Mouse (Mus musculus) hindbrain, embryonic 11.5 days (tissue): ENCODE data around the gene Ebi3. TPM values are rescaled to one million over a fixed set of nuclear protein-coding genes. Genes with fewer than 3 reads are reported as not detected.

Experiments used
- ATAC-seq: fragments of 200-750 bp; cut with Nextera tagmentation; 2 replicates; pipeline ENCODE4 v1.8.0; 2017; ENCODE audit warnings: mild to moderate bottlenecking, moderate TSS enrichment, moderate library complexity; ENCODE audit not compliant: low FRiP score
- DNase-seq: peaks from one replicate; pipeline ENCODE4 v3.0.0-alpha.2; 2015; ENCODE audit warnings: low spot score
- H3K27ac ChIP-seq: fragments of 300-500 bp; sonication (generic); 2 replicates; pipeline ENCODE4 v1.5.1; 2014; ENCODE audit warnings: mild to moderate bottlenecking, low read depth, low read length
- H3K27me3 ChIP-seq: fragments of 300-500 bp; sonication (generic); 2 replicates; pipeline ENCODE4 v1.6.1; 2014; ENCODE audit warnings: mild to moderate bottlenecking, low read length, moderate library complexity, mixed read lengths; ENCODE audit not compliant: control insufficient read depth, insufficient read depth
- H3K36me3 ChIP-seq: fragments of 300-500 bp; sonication (generic); 2 replicates; pipeline ENCODE4 v1.6.1; 2014; ENCODE audit warnings: mild to moderate bottlenecking, low read length, moderate library complexity, mixed read lengths; ENCODE audit not compliant: control insufficient read depth, insufficient read depth
- H3K4me1 ChIP-seq: fragments of 300-500 bp; sonication (generic); replicated peaks from 2 replicates; pipeline ENCODE4 v1.6.1; 2014; ENCODE audit warnings: low read length, mixed read lengths; ENCODE audit not compliant: control insufficient read depth, insufficient read depth
- H3K4me2 ChIP-seq: fragments of 300-500 bp; sonication (generic); replicated peaks from 2 replicates; pipeline ENCODE4 v1.6.1; 2014; ENCODE audit warnings: mild to moderate bottlenecking, low read depth, low read length
- H3K4me3 ChIP-seq: fragments of 300-500 bp; sonication (generic); 2 replicates; pipeline ENCODE4 v1.5.1; 2014; ENCODE audit warnings: low read depth, low read length
- H3K9ac ChIP-seq: fragments of 300-500 bp; sonication (generic); 2 replicates; pipeline ENCODE4 v1.6.1; 2014; ENCODE audit warnings: low read depth, low read length
- H3K9me3 ChIP-seq: fragments of 300-500 bp; sonication (generic); 2 replicates; pipeline ENCODE4 v1.6.1; 2016; ENCODE audit warnings: low read length; ENCODE audit not compliant: control insufficient read depth
- WGBS: fragments of 180-500 bp; shearing (Covaris S2); extraction: QIAGEN DNeasy Blood & Tissue Kit; methylation state at CpG from one replicate; pipeline ENCODE4 v1.1.7; 2014; 5-methylcytosine and 5-hydroxymethylcytosine counted together
- polyA plus RNA-seq: library from polyadenylated mRNA; unstranded; fragments of >200 nt; fragmentation: Nextera tagmentation; extraction: Ambion mirVana; gene quantifications from 2 replicates; pipeline ENCODE4 v1.2.1, GENCODE M21; 2014

Gene Ebi3
- polyA plus RNA-seq, 1 experiment from 2014 or later: 2.2 TPM

DNA sequence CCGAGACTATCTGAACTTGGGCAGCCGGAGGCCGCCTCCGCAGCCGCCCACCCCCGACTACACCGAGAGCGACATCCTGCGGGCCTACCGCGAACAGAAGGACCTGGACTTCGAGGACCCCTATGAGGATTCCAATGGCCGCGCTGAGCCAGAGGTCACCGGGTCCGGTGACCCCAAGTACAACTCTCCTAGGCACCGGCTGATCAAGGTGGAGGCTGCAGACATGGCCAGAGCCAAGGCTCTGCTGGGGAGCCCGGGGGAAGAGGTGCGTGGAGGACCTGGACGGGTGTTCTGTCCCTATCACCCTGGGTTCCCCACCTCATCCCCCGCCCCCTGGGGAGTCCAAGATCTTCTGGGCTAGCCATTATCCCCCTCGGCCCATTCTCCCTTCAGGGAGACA, 19.0 kb downstream of the Ebi3 start:
- no peak for DNase-seq
- H3K4me3 ChIP-seq: peak overlapping the region; percentile 61
- H3K27me3 ChIP-seq: no peaks in the 10 kb centered on the region
- H3K4me2 ChIP-seq: peak overlapping the region; percentile 55
- peaks cover 13% of the 10 kb centered on the region for H3K4me1 ChIP-seq
- H3K9ac ChIP-seq: peak overlapping the region; percentile 83
- 29% methylated on average over 16 of the region's 22 CpGs for WGBS
- 0 out of 2 replicates have a peak, but pooled peaks cover 2% of the 10 kb centered on the region for H3K36me3 ChIP-seq
- no peak overlapping the region for H3K27ac ChIP-seq
- ATAC-seq: no peak
- no peaks in the 10 kb centered on the region for H3K9me3 ChIP-seq

DNA sequence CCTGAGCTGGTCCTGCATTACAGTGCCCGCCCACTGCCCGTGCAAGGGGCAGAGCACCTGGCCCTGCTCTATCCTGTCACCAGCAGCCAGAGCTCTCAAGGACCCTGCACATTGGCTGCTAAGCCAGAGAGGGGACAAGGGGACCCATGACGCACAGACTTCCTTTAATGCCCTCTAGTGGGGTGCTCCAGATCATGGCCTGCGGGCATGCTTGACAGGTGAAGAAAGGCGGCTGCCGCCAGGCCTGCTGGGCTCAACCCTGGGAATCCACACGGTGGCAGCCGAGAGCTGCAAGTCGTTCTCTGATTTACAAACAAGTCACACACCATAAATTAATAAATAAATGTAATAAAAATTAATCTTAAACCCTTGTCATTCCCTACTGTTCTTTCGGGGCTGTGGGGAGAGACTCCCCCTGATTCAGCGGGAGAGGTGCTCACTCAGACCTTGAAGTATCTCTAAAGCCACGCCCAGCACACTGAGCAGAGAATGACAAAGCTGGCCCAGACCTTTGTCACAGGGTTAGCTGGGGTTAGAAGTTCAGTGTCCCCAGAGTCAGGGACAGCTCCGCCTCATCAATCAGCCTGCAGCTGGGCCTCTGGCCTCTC, 23.9 kb downstream of the Ebi3 start:
- DNase-seq (peak; percentile 84), ATAC-seq (peak; percentile 80)
- Histone ChIP-seq H3K4me2 (no peak overlapping the region), H3K27me3 (no peaks in the 10 kb centered on the region), H3K27ac (peak overlapping the region; percentile 54), H3K4me1 (peaks cover 6% of the 10 kb centered on the region), H3K4me3 (no peak overlapping the region), H3K9me3 (no peaks in the 10 kb centered on the region), H3K36me3 (0 out of 2 replicates have a peak, but pooled peaks cover 2% of the 10 kb centered on the region), H3K9ac (0 out of 2 replicates have a peak overlapping the region, but pooled peaks have one; percentile 24)
- 16% methylated on average over 13 of the region's 13 CpGs for WGBS

DNA sequence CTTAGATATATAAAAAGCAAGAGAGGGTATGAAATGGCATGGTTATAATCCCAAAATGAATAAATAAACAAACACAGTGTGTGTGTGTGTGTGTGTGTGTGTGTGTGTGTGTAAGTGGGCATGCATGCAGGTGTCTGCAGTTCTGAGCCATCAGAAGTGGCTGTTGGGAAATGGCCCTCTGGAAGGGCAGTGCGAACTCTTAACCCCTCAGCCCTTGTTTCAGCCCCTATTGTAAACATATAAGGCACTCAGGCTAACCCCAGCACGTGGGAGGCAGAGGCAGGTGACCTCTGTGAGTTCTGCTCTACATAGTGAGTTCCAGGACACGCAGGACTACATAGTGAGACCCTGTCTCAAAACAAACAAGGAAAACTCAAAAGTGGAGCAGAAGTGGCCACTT, 24.9 kb downstream of the Ebi3 start:
- no peaks in the 10 kb centered on the region for H3K9me3 ChIP-seq
- no peak for ATAC-seq
- H3K4me3 ChIP-seq: no peak overlapping the region
- peaks cover 4% of the 10 kb centered on the region for H3K4me1 ChIP-seq
- DNase-seq: no peak
- H3K9ac ChIP-seq: 0 out of 2 replicates have a peak overlapping the region, but pooled peaks have one; percentile 24
- no peak overlapping the region for H3K27ac ChIP-seq
- 41% methylated on average over 3 of the region's 3 CpGs for WGBS
- no peak overlapping the region for H3K4me2 ChIP-seq
- 0 out of 2 replicates have a peak, but pooled peaks cover 2% of the 10 kb centered on the region for H3K36me3 ChIP-seq
- no peaks in the 10 kb centered on the region for H3K27me3 ChIP-seq

DNA sequence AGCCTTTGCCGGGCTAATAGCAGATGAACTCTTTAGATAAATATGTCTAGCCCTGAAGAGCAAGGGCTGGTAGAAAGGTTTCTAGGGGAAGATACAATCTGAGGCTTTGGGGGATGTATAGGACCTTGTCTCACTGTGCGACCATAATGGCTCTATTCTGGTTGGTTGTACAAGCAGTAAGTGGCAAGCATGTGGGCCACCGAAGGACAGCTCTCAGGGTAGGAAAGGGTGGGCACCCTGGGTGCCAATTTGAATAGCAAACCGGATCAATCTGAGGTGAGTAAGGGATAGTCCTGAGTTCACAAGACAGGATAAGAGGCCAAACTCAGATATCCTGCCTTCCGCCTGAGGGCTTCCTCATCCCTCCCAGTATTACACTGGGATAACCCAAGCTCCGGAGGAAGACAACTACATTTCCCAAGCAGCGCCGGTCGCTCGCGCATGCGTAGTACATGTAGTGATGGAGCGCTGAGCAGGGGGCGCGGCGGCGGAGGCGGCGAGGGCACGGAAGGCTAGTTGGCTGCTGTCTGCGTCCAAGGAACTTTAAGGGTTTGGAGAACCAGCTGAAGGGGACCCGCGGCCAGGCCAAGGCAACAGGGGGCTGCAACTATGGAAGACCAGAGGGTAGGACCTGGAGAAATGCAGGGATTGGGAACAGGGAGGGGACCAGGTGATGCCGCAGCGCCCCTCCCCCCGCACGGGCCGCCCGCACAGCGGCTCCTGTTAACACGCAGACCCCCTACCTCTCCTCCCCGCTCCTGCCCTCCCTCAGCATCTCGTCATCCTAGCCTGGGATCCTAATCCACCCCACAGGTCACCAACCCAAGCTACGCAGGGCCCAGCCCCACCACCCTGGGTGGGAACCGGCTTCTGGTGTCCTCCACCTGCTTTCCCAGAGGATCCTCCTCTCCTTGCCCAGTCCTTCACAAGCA, 33.9 kb downstream of the Ebi3 start, which contains the start of gene Fsd1:
TSS of gene Fsd1 (plus strand) at position 480 of the 932 bp plus-strand sequence.
- H3K9ac ChIP-seq: peak within 1 kb of the TSS; percentile 74
- H3K4me1 ChIP-seq: peaks cover 3% of the 10 kb centered on the region; the same call in 1 of the 2 replicates
- 14% methylated on average over 28 of the region's 35 CpGs for WGBS
- peak within 1 kb of the TSS; percentile 80 for H3K4me3 ChIP-seq
- no peaks in the 10 kb centered on the region for H3K36me3 ChIP-seq
- no peaks in the 10 kb centered on the region for H3K27me3 ChIP-seq
- ATAC-seq: peak; percentile 90
- peak within 1 kb of the TSS; percentile 86 for H3K4me2 ChIP-seq
- H3K27ac ChIP-seq: no peak within 1 kb of the TSS
- no peaks in the 10 kb centered on the region for H3K9me3 ChIP-seq
- DNase-seq: peak; percentile 87

DNA sequence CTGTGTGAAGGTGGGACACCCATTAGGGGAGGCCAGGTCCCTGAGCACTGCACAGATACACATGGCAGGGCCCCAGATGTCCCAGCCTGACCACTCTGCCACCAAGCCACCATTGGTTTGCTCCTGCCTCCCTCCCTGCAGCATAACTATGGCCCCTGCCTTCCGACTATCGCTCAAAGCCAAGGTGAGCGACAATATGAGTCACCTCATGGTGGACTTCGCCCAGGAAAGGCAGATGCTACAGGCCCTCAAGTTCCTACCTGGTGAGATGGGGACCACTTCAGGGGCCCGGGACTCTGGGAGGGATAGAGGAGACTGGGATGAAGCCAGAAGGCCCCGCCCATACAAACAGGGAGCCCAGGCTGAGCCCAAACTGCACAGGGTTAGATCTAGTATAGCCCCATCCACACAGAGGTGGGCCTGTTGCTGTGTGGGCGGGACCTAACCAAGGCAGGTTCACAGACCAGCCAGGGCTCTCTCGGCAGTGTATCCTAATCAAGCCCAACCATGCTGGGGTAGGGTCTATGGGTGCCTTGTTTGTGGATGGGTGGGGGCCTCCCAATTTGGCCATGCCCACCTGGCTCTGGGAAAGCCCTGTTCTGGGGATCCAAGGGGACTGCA, 37.9 kb downstream of the Ebi3 start:
- no peak overlapping the region for H3K4me2 ChIP-seq
- peaks cover 3% of the 10 kb centered on the region; the same call in 1 of the 2 replicates for H3K4me1 ChIP-seq
- DNase-seq (no peak), ATAC-seq (no peak)
- no peaks in the 10 kb centered on the region for H3K9me3 ChIP-seq
- H3K27me3 ChIP-seq: no peaks in the 10 kb centered on the region
- no peak overlapping the region for H3K9ac ChIP-seq
- no peak overlapping the region for H3K4me3 ChIP-seq
- no peak overlapping the region for H3K27ac ChIP-seq
- 84% methylated on average over 8 of the region's 8 CpGs for WGBS
- H3K36me3 ChIP-seq: no peaks in the 10 kb centered on the region

DNA sequence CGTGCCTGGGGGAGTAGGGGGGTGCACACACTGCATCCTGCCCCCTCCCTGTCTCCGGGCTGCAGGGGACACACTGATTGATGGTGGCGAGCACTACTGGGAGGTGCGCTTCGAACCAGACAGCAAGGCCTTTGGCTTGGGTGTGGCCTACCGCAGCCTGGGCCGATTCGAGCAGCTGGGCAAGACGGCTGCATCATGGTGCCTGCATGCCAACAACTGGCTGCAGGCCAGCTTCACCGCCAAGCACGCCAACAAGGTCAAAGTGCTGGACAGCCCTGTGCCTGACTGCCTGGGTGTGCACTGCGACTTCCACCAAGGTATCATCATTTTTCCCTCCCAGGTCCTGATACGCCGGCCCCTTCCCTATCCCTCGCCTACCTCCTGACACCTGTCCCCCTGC, 43.6 kb downstream of the Ebi3 start:
- H3K27me3 ChIP-seq: 0 out of 2 replicates have a peak, but pooled peaks cover under 1% of the 10 kb centered on the region
- 82% methylated on average over 15 of the region's 15 CpGs for WGBS
- no peak overlapping the region for H3K4me3 ChIP-seq
- ATAC-seq: no peak
- H3K27ac ChIP-seq: no peak overlapping the region
- no peak overlapping the region for H3K4me2 ChIP-seq
- no peaks in the 10 kb centered on the region for H3K9me3 ChIP-seq
- DNase-seq: no peak
- H3K9ac ChIP-seq: no peak overlapping the region
- H3K4me1 ChIP-seq: no peaks in the 10 kb centered on the region
- no peaks in the 10 kb centered on the region for H3K36me3 ChIP-seq

DNA sequence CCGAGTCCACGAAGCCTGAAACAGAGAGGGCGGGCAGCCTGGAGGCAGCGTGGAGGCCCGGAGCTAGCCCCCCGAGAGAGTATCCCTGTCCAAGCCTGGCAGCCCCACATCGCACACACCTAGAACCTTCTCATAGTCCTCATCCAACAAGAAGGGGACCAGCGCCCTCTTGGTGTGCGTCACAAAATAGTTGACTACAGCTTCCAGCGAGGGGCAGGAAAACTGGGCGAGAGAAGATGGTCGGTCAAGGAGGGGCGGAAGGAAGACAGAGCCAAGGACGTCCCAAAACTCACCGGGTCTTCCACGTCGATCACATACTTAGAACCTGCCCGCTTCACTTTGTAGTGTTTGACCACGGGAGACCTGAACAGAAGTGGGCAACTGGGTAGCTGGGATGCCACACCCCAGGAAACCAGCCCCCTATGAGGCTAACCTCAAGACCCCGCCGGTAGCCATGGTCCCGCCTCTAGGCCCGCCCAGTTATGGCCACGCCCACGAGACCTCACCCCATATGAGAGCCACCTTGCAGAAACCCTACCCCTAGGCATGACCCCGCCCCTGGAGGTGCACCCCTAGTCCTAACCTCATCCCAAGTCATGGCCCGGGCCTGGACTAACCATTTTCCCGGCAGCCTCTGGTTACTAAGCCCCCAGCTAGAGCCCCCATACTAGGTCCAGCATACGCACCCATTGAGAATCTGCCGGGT, 47.5 kb downstream of the Ebi3 start:
- H3K4me1 ChIP-seq: no peaks in the 10 kb centered on the region
- ATAC-seq (peak; percentile 31), DNase-seq (no peak)
- no peak overlapping the region; the same call in 1 of the 2 replicates for H3K4me3 ChIP-seq
- H3K4me2 ChIP-seq: no peak overlapping the region; the same call in 1 of the 2 replicates
- no peaks in the 10 kb centered on the region for H3K9me3 ChIP-seq
- WGBS: 6% methylated on average over 30 of the region's 30 CpGs
- H3K27ac ChIP-seq: no peak overlapping the region
- H3K9ac ChIP-seq: no peak overlapping the region
- no peaks in the 10 kb centered on the region for H3K36me3 ChIP-seq
- 0 out of 2 replicates have a peak, but pooled peaks cover 2% of the 10 kb centered on the region for H3K27me3 ChIP-seq

DNA sequence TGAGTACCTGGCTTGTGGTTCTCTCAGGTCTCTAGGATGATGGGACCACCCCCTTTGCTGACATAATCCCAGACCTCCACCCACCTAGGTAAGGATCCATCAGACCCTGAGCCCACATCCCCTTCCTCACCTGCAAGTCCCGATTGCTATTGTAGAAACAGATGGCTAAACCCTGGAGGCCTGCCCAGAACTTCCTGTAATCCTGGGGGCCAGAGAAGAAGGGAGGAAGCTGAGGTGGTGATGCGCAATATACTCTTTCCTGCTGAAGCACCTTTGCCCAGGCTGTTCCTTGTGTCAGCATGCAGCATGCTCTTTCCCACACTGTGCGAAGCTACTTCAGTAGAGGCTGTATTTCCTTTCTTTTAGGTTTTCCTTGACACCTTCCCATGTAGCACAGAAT, 50.6 kb downstream of the Ebi3 start:
- ATAC-seq: no peak
- Histone ChIP-seq H3K9me3 (no peaks in the 10 kb centered on the region), H3K36me3 (no peaks in the 10 kb centered on the region), H3K27ac (no peak overlapping the region), H3K9ac (no peak overlapping the region), H3K4me1 (no peaks in the 10 kb centered on the region), H3K27me3 (0 out of 2 replicates have a peak, but pooled peaks cover 2% of the 10 kb centered on the region), H3K4me3 (no peak overlapping the region), H3K4me2 (no peak overlapping the region)
- WGBS: 87% methylated on average over 3 of the region's 3 CpGs
- DNase-seq: no peak
